Mouse (Mus musculus) embryonic facial prominence, embryonic 14.5 days (tissue): ENCODE results near the gene Adat2. TPM values are rescaled to one million over a fixed set of nuclear protein-coding genes. Genes with fewer than 3 reads are reported as not detected.

Source experiments
- ATAC-seq: fragments of 200-750 bp; cut with Nextera tagmentation; 2 replicates; pipeline ENCODE4 v1.8.0; 2017; ENCODE audit warnings: low read depth, moderate number of reproducible peaks, moderate TSS enrichment
- DNase-seq: peaks from one replicate; pipeline ENCODE4 v3.0.0-alpha.2; 2015; ENCODE audit warnings: low spot score
- H3K27ac ChIP-seq: fragments of 300-500 bp; sonication (generic); replicated peaks from 2 replicates; pipeline ENCODE4 v1.5.1; 2014; ENCODE audit warnings: low read depth, mild to moderate bottlenecking, low read length, moderate library complexity
- H3K27me3 ChIP-seq: fragments of 300-500 bp; sonication (generic); replicated peaks from 2 replicates; pipeline ENCODE4 v1.6.1; 2014; ENCODE audit warnings: low read length; ENCODE audit not compliant: control insufficient read depth, insufficient read depth
- H3K36me3 ChIP-seq: fragments of 300-500 bp; sonication (generic); 2 replicates; pipeline ENCODE4 v1.6.1; 2014; ENCODE audit warnings: low read length, mixed read lengths; ENCODE audit not compliant: control insufficient read depth, insufficient read depth
- H3K4me1 ChIP-seq: fragments of 300-500 bp; sonication (generic); 2 replicates; pipeline ENCODE4 v1.6.1; 2014; ENCODE audit warnings: antibody characterized with exemption, low read length; ENCODE audit not compliant: control insufficient read depth, insufficient read depth
- H3K4me2 ChIP-seq: fragments of 300-500 bp; sonication (generic); 2 replicates; pipeline ENCODE4 v1.6.1; 2014; ENCODE audit warnings: low read depth, mild to moderate bottlenecking, low read length, moderate library complexity, mixed read lengths
- H3K4me3 ChIP-seq: fragments of 300-500 bp; sonication (generic); 2 replicates; pipeline ENCODE4 v1.5.1; 2014; ENCODE audit warnings: low read depth, mild to moderate bottlenecking, low read length
- H3K9ac ChIP-seq: fragments of 300-500 bp; sonication (generic); 2 replicates; pipeline ENCODE4 v1.6.1; 2014; ENCODE audit warnings: low read depth, mild to moderate bottlenecking, low read length, moderate library complexity, mixed read lengths
- H3K9me3 ChIP-seq: fragments of 300-500 bp; sonication (generic); 2 replicates; pipeline ENCODE4 v1.6.1; 2016; ENCODE audit warnings: low read length; ENCODE audit not compliant: control insufficient read depth
- WGBS: fragments of 180-500 bp; shearing (Covaris S2); extraction: QIAGEN DNeasy Blood & Tissue Kit; methylation state at CpG from one replicate; pipeline ENCODE4 v1.1.7; 2014; 5-methylcytosine and 5-hydroxymethylcytosine counted together
- polyA plus RNA-seq: library from polyadenylated mRNA; unstranded; fragments of >200 nt; fragmentation: Nextera tagmentation; extraction: Ambion mirVana; gene quantifications from 2 replicates; pipeline ENCODE4 v1.2.1, GENCODE M21; 2014

Gene Adat2
- polyA plus RNA-seq = 4.1 and 4.9 TPM in 2 replicates

DNA sequence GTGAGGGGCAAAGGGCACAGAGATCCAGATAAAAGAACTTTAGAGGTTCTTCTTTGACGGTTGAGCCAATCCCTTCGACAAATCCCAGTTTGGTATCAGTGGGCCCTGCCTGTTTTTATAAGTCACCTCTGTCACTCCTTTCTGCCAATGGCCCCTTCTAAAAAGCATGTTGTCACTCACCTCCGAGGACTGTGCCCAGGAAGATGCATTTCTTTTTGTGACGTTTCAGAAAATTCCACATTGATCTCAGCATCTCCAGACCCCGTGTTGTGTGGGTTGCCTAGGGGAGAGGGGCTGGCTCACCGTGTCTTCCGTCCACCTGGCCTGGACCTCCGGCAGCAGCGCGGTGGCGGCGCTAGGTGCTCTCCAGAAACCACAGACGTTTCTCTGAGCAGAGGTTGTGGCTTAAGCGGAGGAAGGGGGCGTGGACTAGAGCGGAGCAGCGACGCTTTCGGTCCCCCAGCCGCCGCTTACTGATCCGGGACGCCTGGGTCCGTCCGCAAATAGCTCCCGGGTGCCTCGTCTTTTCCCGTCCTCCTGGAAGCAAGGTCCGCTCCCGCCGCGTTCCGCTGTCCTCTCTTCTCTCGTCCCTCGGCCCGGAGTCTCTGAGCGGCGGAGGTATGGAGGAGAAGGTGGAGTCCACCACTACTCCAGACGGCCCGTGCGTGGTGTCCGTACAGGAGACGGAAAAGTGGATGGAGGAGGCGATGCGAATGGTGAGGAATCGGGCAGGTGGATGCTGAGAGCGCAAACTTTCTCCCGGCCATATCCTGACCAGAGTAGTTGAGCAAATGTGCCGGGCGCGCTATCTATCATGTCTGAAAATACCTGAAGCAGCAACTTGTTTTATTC is at the start of gene Adat2, which contains the start of gene Pex3:
Gene Adat2, plus strand, starts transcription at position 249 of the 852 bp plus-strand sequence.
Gene Pex3, minus strand, starts transcription at position 497 of the 852 bp plus-strand sequence.
- Histone ChIP-seq H3K9me3 (no peaks in the 10 kb centered on the region), H3K9ac (peak within 1 kb of the TSS; percentile 87), H3K36me3 (peaks cover 7% of the 10 kb centered on the region; the same call in 1 of the 2 replicates), H3K4me3 (peak within 1 kb of the TSS; percentile 79), H3K27ac (peak within 1 kb of the TSS; percentile 81), H3K27me3 (no peaks in the 10 kb centered on the region), H3K4me1 (peaks cover 7% of the 10 kb centered on the region), H3K4me2 (peak within 1 kb of the TSS; percentile 87)
- WGBS = under 1% methylated on average over 48 of the region's 51 CpGs
- ATAC-seq (peak; percentile 98), DNase-seq (peak; percentile 95)

DNA sequence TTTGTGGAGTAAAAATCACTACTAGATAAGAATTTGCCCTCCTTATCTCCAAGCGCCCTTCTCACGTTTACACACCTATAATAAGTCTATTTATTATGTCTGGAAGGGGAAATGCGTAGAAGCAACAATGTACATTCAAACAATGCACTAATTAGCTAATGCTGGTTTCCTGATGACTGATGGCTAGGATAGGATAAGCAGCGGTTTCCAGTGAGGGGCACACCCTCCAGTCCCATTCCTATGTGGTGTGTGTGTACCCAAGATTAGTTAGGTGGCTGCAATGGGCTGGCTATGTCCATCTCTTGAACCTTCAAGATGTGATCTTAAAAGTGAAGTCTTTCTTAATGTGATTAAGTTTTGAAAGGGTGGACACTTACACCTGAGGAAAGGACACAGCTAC is 30.8 kb upstream of the Adat2 start:
- 79% methylated on average over 4 of the region's 4 CpGs for WGBS
- Histone ChIP-seq H3K9me3 (no peaks in the 10 kb centered on the region), H3K36me3 (peaks cover 20% of the 10 kb centered on the region; the same call in 1 of the 2 replicates), H3K27ac (no peak overlapping the region), H3K9ac (no peak overlapping the region), H3K27me3 (no peaks in the 10 kb centered on the region), H3K4me3 (no peak overlapping the region), H3K4me1 (no peaks in the 10 kb centered on the region), H3K4me2 (no peak overlapping the region)
- no peak for ATAC-seq
- no peak for DNase-seq

- Histone ChIP-seq H3K27me3 (no peaks in the 10 kb centered on the region), H3K9me3 (no peaks in the 10 kb centered on the region), H3K27ac (no peak overlapping the region), H3K4me1 (no peaks in the 10 kb centered on the region), H3K4me2 (no peak overlapping the region), H3K36me3 (peaks cover 57% of the 10 kb centered on the region), H3K4me3 (no peak overlapping the region), H3K9ac (no peak overlapping the region)
- DNase-seq (no peak), ATAC-seq (no peak)
- 77% methylated on average over 4 of the region's 4 CpGs for WGBS
Measured at GRCm38 (mm10) chr10:13528155-13528554, 24.5 kb upstream of the Adat2 start.

GRCm38 (mm10) chr10:13534751-13535150 is 17.9 kb upstream of the Adat2 start:
- DNase-seq (no peak), ATAC-seq (no peak)
- H3K4me2 ChIP-seq = no peak overlapping the region
- peaks cover 53% of the 10 kb centered on the region for H3K36me3 ChIP-seq
- no peak overlapping the region for H3K9ac ChIP-seq
- H3K27ac ChIP-seq = no peak overlapping the region
- H3K4me3 ChIP-seq = no peak overlapping the region
- no peaks in the 10 kb centered on the region for H3K27me3 ChIP-seq
- no peaks in the 10 kb centered on the region for H3K4me1 ChIP-seq
- H3K9me3 ChIP-seq = no peaks in the 10 kb centered on the region
- WGBS = 75% methylated on average over 3 of the region's 3 CpGs

- Histone ChIP-seq H3K9ac (no peak overlapping the region), H3K4me2 (no peak overlapping the region), H3K27me3 (no peaks in the 10 kb centered on the region), H3K36me3 (peaks cover 46% of the 10 kb centered on the region), H3K4me1 (no peaks in the 10 kb centered on the region), H3K27ac (no peak overlapping the region), H3K9me3 (no peaks in the 10 kb centered on the region), H3K4me3 (no peak overlapping the region)
- WGBS = 96% methylated on average over 7 of the region's 7 CpGs
- ATAC-seq = no peak
- DNase-seq = no peak
Measured at GRCm38 (mm10) chr10:13536706-13537105, 16.0 kb upstream of the Adat2 start.

GRCm38 (mm10) chr10:13539769-13540333 is 12.8 kb upstream of the Adat2 start:
- Histone ChIP-seq H3K9me3 (no peaks in the 10 kb centered on the region), H3K27me3 (no peaks in the 10 kb centered on the region), H3K36me3 (peaks cover 44% of the 10 kb centered on the region), H3K9ac (no peak overlapping the region), H3K27ac (no peak overlapping the region), H3K4me1 (no peaks in the 10 kb centered on the region), H3K4me2 (no peak overlapping the region), H3K4me3 (no peak overlapping the region)
- 93% methylated on average over 7 of the region's 7 CpGs for WGBS
- DNase-seq (no peak), ATAC-seq (no peak)

DNA sequence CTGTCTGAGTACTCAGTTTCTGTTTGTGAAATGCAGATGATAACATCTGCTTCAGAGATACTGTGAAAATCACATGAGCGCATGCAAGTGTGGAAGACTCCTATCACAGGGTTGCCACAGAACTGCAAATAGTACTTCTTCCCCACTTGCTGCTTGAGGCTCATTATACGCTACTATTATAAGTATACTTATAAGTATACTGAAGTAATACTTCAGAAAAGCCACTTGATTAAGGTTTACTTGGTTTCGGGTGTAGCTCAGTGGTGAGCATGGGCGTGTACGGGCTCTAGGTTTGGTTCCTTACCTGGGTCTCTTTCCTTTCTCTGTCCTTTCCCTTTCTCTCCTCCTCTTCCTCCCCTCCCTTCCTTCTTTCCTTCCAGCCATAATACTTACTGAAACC is 11.0 kb upstream of the Adat2 start:
- no peak overlapping the region for H3K4me3 ChIP-seq
- no peak overlapping the region for H3K4me2 ChIP-seq
- no peaks in the 10 kb centered on the region for H3K27me3 ChIP-seq
- WGBS = 95% methylated on average over 5 of the region's 5 CpGs
- H3K9ac ChIP-seq = no peak overlapping the region
- no peaks in the 10 kb centered on the region for H3K4me1 ChIP-seq
- H3K27ac ChIP-seq = no peak overlapping the region
- no peak for ATAC-seq
- peaks cover 40% of the 10 kb centered on the region for H3K36me3 ChIP-seq
- no peaks in the 10 kb centered on the region for H3K9me3 ChIP-seq
- no peak for DNase-seq

DNA sequence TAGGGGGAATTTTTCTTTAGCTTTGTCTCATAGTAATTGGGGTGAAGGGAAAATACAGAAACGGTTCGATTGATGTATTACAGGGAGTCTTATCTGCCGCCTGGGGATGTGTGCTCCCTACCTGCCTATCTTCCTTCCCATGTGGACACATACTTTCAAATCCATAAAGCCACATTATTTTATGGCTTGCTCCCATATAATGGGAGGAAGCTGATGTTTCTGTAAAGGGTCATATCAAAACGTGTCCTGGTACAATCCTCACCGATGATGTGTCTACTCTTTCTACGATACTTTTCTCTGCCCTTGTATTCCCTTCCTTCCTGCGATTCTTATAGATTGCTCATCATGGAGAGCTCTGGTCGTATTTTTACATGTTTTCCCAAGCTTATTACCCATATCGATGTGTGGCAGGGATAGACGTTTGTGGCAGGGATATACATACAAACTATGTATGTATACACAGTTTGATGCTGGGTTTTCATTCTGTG is 848 bp downstream of the Adat2 start:
- WGBS = 22% methylated on average over 10 of the region's 10 CpGs

More for the DNA sequence above, 848 bp downstream of the Adat2 start:
- H3K4me2 ChIP-seq = peak overlapping the region; percentile 87
- peaks cover 7% of the 10 kb centered on the region; the same call in 1 of the 2 replicates for H3K36me3 ChIP-seq
- H3K4me3 ChIP-seq = peak overlapping the region; percentile 79
- peaks cover 7% of the 10 kb centered on the region for H3K4me1 ChIP-seq
- no peaks in the 10 kb centered on the region for H3K27me3 ChIP-seq
- DNase-seq (no peak), ATAC-seq (0 out of 2 replicates have a peak, but pooled peaks have one; percentile 5)
- H3K9ac ChIP-seq = peak overlapping the region; percentile 87
- H3K27ac ChIP-seq = peak overlapping the region; percentile 81
- no peaks in the 10 kb centered on the region for H3K9me3 ChIP-seq
